Mouse (Mus musculus) neural tube, embryonic 13.5 days (tissue): Measurements from ENCODE around the gene Nxpe5. TPM values are rescaled to one million over a fixed set of nuclear protein-coding genes. Genes with fewer than 3 reads are reported as not detected.

Experiments used
- ATAC-seq: fragments of 200-750 bp; cut with Nextera tagmentation; 2 replicates; pipeline ENCODE4 v1.8.0; 2017; ENCODE audit warnings: low read depth, mild to moderate bottlenecking, moderate TSS enrichment, moderate library complexity
- H3K27ac ChIP-seq: fragments of 300-500 bp; sonication (generic); replicated peaks from 2 replicates; pipeline ENCODE4 v1.5.1; 2015; ENCODE audit warnings: moderate library complexity, mild to moderate bottlenecking, inconsistent platforms
- H3K27me3 ChIP-seq: fragments of 300-500 bp; sonication (generic); 2 replicates; pipeline ENCODE4 v1.6.1; 2015; ENCODE audit warnings: mild to moderate bottlenecking, inconsistent platforms
- H3K36me3 ChIP-seq: fragments of 300-500 bp; sonication (generic); 2 replicates; pipeline ENCODE4 v1.6.1; 2015; ENCODE audit warnings: mild to moderate bottlenecking, inconsistent platforms
- H3K4me1 ChIP-seq: fragments of 300-500 bp; sonication (generic); replicated peaks from 2 replicates; pipeline ENCODE4 v1.6.1; 2015; ENCODE audit warnings: inconsistent platforms
- H3K4me2 ChIP-seq: fragments of 300-500 bp; sonication (generic); 2 replicates; pipeline ENCODE4 v1.6.1; 2015; ENCODE audit warnings: inconsistent platforms, mild to moderate bottlenecking, moderate library complexity
- H3K4me3 ChIP-seq: fragments of 300-500 bp; sonication (generic); 2 replicates; pipeline ENCODE4 v1.5.1; 2015; ENCODE audit warnings: mild to moderate bottlenecking, inconsistent platforms
- H3K9ac ChIP-seq: fragments of 300-500 bp; sonication (generic); 2 replicates; pipeline ENCODE4 v1.6.1; 2015; ENCODE audit warnings: moderate library complexity, mild to moderate bottlenecking, inconsistent platforms
- H3K9me3 ChIP-seq: fragments of 300-500 bp; sonication (generic); 2 replicates; pipeline ENCODE4 v1.6.1; 2016; ENCODE audit warnings: inconsistent platforms
- WGBS: fragments of 180-500 bp; shearing (Covaris S2); methylation state at CpG from one replicate; pipeline ENCODE4 v1.1.7; 2015; 5-methylcytosine and 5-hydroxymethylcytosine counted together
- polyA plus RNA-seq: library from polyadenylated mRNA; unstranded; fragments of >200 nt; fragmentation: Nextera tagmentation; extraction: Ambion mirVana; gene quantifications from 2 replicates; pipeline ENCODE4 v1.2.1, GENCODE M21; 2015

The Nxpe5 gene
- polyA plus RNA-seq, 1 experiment from 2014 or later = not detected

DNA sequence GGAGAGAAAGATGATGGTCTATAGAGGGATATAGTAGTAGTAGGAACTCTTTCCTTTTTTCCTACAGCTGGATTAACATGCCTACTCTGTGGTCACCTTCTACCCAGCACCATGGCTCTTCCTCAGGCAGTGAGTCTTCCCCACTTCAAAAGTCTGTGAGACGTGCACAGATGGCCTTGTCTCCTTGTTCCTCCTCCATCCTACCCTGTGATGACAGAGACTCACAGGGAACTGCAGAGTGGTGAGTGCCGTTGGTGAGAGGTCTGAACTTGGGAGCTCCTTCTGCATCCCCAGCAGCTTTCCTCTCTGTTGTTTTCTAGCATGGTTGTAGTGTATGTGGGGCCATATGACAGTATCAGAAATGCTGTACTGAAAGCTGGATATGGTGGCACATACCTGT is 56.1 kb downstream of the Nxpe5 start:
- Histone ChIP-seq H3K9ac (no peak overlapping the region), H3K36me3 (peaks cover 17% of the 10 kb centered on the region), H3K27ac (no peak overlapping the region), H3K4me2 (no peak overlapping the region), H3K4me1 (peaks cover 25% of the 10 kb centered on the region), H3K9me3 (peaks cover 7% of the 10 kb centered on the region; the same call in 1 of the 2 replicates), H3K27me3 (0 out of 2 replicates have a peak, but pooled peaks cover 5% of the 10 kb centered on the region), H3K4me3 (no peak overlapping the region)
- no peak for ATAC-seq
- WGBS = 81% methylated on average over 2 of the region's 2 CpGs

DNA sequence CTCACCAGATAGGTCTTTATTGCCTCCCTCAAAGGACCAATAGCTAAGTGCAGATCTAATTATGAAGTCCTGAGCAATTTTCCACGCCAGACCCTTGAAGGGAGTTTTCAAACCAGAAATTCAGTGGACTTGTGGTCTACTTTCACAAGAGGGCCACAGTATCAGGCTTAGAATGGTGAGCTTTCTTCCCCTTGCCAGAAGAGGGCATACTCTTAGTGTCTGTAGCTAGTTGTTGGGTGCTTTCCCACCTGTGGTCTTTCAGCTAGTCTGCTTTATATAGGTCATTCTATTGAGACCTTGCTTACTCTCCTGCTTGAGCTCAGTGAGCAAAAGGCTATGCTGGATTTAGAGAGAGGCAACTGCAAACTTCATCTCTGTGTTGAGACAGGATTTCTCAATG is 57.8 kb downstream of the Nxpe5 start:
- H3K27ac ChIP-seq = no peak overlapping the region
- peaks cover 7% of the 10 kb centered on the region; the same call in 1 of the 2 replicates for H3K9me3 ChIP-seq
- no peaks in the 10 kb centered on the region for H3K36me3 ChIP-seq
- no peak overlapping the region for H3K4me2 ChIP-seq
- WGBS = 54% methylated on average over 1 of the region's 1 CpGs
- H3K9ac ChIP-seq = no peak overlapping the region
- 0 out of 2 replicates have a peak, but pooled peaks cover 5% of the 10 kb centered on the region for H3K27me3 ChIP-seq
- no peak overlapping the region for H3K4me3 ChIP-seq
- H3K4me1 ChIP-seq = peaks cover 7% of the 10 kb centered on the region
- no peak for ATAC-seq

DNA sequence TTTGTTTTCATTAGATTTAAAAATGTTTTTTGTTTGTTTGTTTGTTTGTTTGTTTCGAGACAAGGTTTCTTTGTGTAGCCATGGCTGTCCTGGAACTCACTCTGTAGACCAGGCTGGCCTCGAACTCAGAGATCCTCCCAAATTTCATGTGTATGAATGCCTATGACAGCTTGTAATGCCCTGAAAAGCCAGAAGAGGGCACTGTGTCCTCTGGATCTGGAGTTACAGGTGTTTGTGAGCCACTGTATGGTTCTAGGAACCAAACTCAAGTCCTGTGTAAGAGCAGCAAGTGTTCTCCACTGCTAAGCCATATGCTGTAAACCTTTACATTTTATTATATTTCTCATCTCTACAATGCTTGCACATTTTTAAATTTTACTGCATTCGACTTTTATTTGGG is 62.2 kb downstream of the Nxpe5 start:
- no peaks in the 10 kb centered on the region for H3K27me3 ChIP-seq
- H3K27ac ChIP-seq = no peak overlapping the region
- no peaks in the 10 kb centered on the region for H3K9me3 ChIP-seq
- no peak overlapping the region for H3K9ac ChIP-seq
- no peaks in the 10 kb centered on the region for H3K36me3 ChIP-seq
- H3K4me1 ChIP-seq = no peaks in the 10 kb centered on the region
- ATAC-seq = no peak
- 79% methylated on average over 3 of the region's 3 CpGs for WGBS
- H3K4me3 ChIP-seq = no peak overlapping the region
- H3K4me2 ChIP-seq = no peak overlapping the region

DNA sequence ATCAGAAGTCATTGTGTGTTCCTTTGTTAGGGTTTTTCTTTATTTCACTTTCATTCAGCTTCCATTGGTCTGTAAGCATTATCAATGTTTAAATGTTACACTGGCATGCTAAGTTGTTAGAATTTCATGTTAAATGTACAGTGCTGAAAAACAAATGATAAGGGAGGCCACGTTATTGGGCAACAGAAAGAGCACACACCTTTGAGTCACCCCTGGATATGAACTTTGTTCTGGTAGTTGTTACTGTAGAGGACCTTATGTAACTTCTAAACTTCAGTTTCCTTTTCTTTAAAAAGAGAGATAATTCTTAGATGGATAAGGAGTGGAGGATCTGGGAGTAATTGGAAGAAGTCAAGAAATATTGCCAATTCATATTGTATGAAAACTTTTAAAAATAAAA is 65.9 kb downstream of the Nxpe5 start:
- H3K27me3 ChIP-seq = no peaks in the 10 kb centered on the region
- H3K27ac ChIP-seq = no peak overlapping the region
- ATAC-seq = no peak
- WGBS = 87% methylated on average over 1 of the region's 1 CpGs
- no peak overlapping the region for H3K4me3 ChIP-seq
- no peaks in the 10 kb centered on the region for H3K9me3 ChIP-seq
- no peaks in the 10 kb centered on the region for H3K4me1 ChIP-seq
- no peaks in the 10 kb centered on the region for H3K36me3 ChIP-seq
- H3K4me2 ChIP-seq = no peak overlapping the region
- H3K9ac ChIP-seq = no peak overlapping the region

DNA sequence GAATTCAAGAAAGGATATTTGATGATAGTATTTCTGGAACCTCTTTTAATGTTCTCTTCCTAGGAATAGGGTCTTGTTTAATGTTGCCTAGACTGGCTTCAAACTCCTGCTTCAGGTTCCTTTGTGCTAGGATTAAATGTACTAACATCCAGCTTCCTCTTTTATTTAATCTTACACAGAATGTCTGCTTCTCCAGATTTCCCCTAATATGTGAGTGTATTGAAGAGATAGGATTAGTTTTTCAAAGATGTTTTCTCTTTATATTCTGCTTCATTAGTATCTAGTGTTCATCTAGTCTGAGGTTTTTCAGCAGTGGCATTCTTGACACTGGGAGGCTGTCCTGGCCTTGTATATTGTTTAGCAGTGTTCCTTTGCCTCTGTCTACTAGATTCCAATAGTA is 68.5 kb downstream of the Nxpe5 start:
- Histone ChIP-seq H3K4me1 (no peaks in the 10 kb centered on the region), H3K9me3 (no peaks in the 10 kb centered on the region), H3K36me3 (no peaks in the 10 kb centered on the region), H3K4me2 (no peak overlapping the region), H3K9ac (no peak overlapping the region), H3K27ac (no peak overlapping the region), H3K4me3 (no peak overlapping the region), H3K27me3 (no peaks in the 10 kb centered on the region)
- no peak for ATAC-seq

DNA sequence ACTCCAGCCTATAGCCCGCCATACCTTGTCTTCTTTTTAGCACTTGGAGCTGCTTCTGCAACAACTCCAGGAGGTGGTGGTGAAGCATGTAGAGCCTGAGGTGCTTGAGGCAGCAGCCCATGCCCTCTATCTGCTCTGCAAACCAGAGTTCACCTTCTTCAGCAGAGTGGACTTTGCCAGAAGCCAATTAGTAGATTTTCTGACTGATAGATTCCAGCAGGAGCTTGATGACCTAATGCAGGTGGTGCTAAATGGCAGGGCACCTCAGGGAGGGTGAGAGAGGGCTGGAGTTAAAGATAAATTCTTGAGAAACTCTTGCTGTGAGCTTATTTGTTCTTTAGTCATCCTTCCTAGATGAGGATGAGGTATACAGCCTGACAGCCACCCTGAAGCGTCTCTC is 73.9 kb downstream of the Nxpe5 start:
- no peak for ATAC-seq

More for the DNA sequence above, 73.9 kb downstream of the Nxpe5 start:
- no peaks in the 10 kb centered on the region for H3K4me1 ChIP-seq
- H3K36me3 ChIP-seq = no peaks in the 10 kb centered on the region
- WGBS = 94% methylated on average over 2 of the region's 2 CpGs
- no peak overlapping the region for H3K9ac ChIP-seq
- H3K27ac ChIP-seq = no peak overlapping the region
- H3K9me3 ChIP-seq = no peaks in the 10 kb centered on the region
- H3K27me3 ChIP-seq = no peaks in the 10 kb centered on the region
- H3K4me3 ChIP-seq = no peak overlapping the region
- no peak overlapping the region for H3K4me2 ChIP-seq

Other genes starting within 250 kb of the Nxpe5 start
- not detected in 2 replicates for gene Azgp1, start 244.4 kb upstream of the Nxpe5 start, polyA plus RNA-seq
- gene Smok3a, start 204.6 kb upstream of the Nxpe5 start, polyA plus RNA-seq = not detected in 2 replicates
- gene Smok3b, start 204.5 kb upstream of the Nxpe5 start, polyA plus RNA-seq = not detected in 2 replicates
- gene Smok3c, start 172.7 kb upstream of the Nxpe5 start, polyA plus RNA-seq = not detected in 2 replicates
- 26.1 and 26.5 TPM in 2 replicates for gene Zkscan1, start 140.8 kb upstream of the Nxpe5 start, polyA plus RNA-seq
- gene Zscan21, start 109.0 kb upstream of the Nxpe5 start, polyA plus RNA-seq = 96.3 and 98.2 TPM in 2 replicates
- 27.8 and 32.2 TPM in 2 replicates for gene Zfp113, start 70.2 kb upstream of the Nxpe5 start, polyA plus RNA-seq
- gene Cops6, start 64.8 kb upstream of the Nxpe5 start, polyA plus RNA-seq = 307 and 311 TPM in 2 replicates
- gene Ap4m1, start 53.9 kb upstream of the Nxpe5 start, polyA plus RNA-seq = 21.6 and 23.5 TPM in 2 replicates
- gene Mcm7, start 53.5 kb upstream of the Nxpe5 start, polyA plus RNA-seq = 96.3 and 104 TPM in 2 replicates
- 81.7 and 85.6 TPM in 2 replicates for gene Taf6, start 38.4 kb upstream of the Nxpe5 start, polyA plus RNA-seq
- gene Cnpy4, start 38.4 kb upstream of the Nxpe5 start, polyA plus RNA-seq = 34.0 and 37.3 TPM in 2 replicates
- 12.9 and 13.5 TPM in 2 replicates for gene Mblac1, start 31.6 kb upstream of the Nxpe5 start, polyA plus RNA-seq
- 89.7 and 94.5 TPM in 2 replicates for gene Lamtor4, start 29.6 kb downstream of the Nxpe5 start, polyA plus RNA-seq
- gene BC037034, start 38.1 kb downstream of the Nxpe5 start, polyA plus RNA-seq = 17.3 and 18.3 TPM in 2 replicates
- gene Gal3st4, start 46.9 kb downstream of the Nxpe5 start, polyA plus RNA-seq = 3.2 TPM in 2 replicates
- gene Gm43720, start 54.1 kb downstream of the Nxpe5 start, polyA plus RNA-seq = 0.08 TPM in 1 of 2 replicates, not detected in the other
- gene Gpc2, start 54.1 kb downstream of the Nxpe5 start, polyA plus RNA-seq = 184 and 198 TPM in 2 replicates
- 3.6 and 4.4 TPM in 2 replicates for gene Stag3, start 54.3 kb downstream of the Nxpe5 start, polyA plus RNA-seq
- not detected in 2 replicates for gene Pvrig, start 116.1 kb downstream of the Nxpe5 start, polyA plus RNA-seq
- gene Zfp157, start 215.6 kb downstream of the Nxpe5 start, polyA plus RNA-seq = 67.0 and 68.6 TPM in 2 replicates